Mouse (Mus musculus) heart, embryonic 11.5 days (tissue): ENCODE measurements around the gene 4930595M18Rik. TPM values are rescaled to one million over a fixed set of nuclear protein-coding genes. Genes with fewer than 3 reads are reported as not detected.

Source experiments
- ATAC-seq: fragments of 200-750 bp; cut with Nextera tagmentation; replicated peaks from 2 replicates; pipeline ENCODE4 v1.8.0; 2017; ENCODE audit warnings: moderate library complexity; ENCODE audit not compliant: insufficient number of reproducible peaks, low FRiP score, low TSS enrichment
- H3K27ac ChIP-seq: fragments of 300-500 bp; sonication (generic); 2 replicates; pipeline ENCODE4 v1.5.1; 2014; ENCODE audit warnings: mild to moderate bottlenecking, low read depth, low read length
- H3K27me3 ChIP-seq: fragments of 300-500 bp; sonication (generic); 2 replicates; pipeline ENCODE4 v1.6.1; 2014; ENCODE audit warnings: mild to moderate bottlenecking, low read length, mixed read lengths; ENCODE audit not compliant: control insufficient read depth, insufficient read depth
- H3K36me3 ChIP-seq: fragments of 300-500 bp; sonication (generic); 2 replicates; pipeline ENCODE4 v1.6.1; 2014; ENCODE audit warnings: mild to moderate bottlenecking, low read length, moderate library complexity, mixed read lengths; ENCODE audit not compliant: control insufficient read depth, insufficient read depth
- H3K4me1 ChIP-seq: fragments of 300-500 bp; sonication (generic); 2 replicates; pipeline ENCODE4 v1.6.1; 2014; ENCODE audit warnings: low read length; ENCODE audit not compliant: control insufficient read depth, insufficient read depth
- H3K4me2 ChIP-seq: fragments of 300-500 bp; sonication (generic); 2 replicates; pipeline ENCODE4 v1.6.1; 2014; ENCODE audit warnings: mild to moderate bottlenecking, moderate library complexity
- H3K4me3 ChIP-seq: fragments of 300-500 bp; sonication (generic); 2 replicates; pipeline ENCODE4 v1.5.1; 2014; ENCODE audit warnings: low read depth, low read length
- H3K9ac ChIP-seq: fragments of 300-500 bp; sonication (generic); 2 replicates; pipeline ENCODE4 v1.6.1; 2014; ENCODE audit warnings: mild to moderate bottlenecking, low read depth, low read length, moderate library complexity
- H3K9me3 ChIP-seq: fragments of 300-500 bp; sonication (generic); replicated peaks from 2 replicates; pipeline ENCODE4 v1.6.1; 2016; ENCODE audit warnings: low read length; ENCODE audit not compliant: control insufficient read depth
- WGBS: fragments of 180-500 bp; shearing (Covaris S2); extraction: QIAGEN DNeasy Blood & Tissue Kit; methylation state at CpG from one replicate; pipeline ENCODE4 v1.1.7; 2014; ENCODE audit not compliant: insufficient replicate concordance; 5-methylcytosine and 5-hydroxymethylcytosine counted together
- polyA plus RNA-seq: library from polyadenylated mRNA; unstranded; fragments of >200 nt; fragmentation: Nextera tagmentation; extraction: Ambion mirVana; gene quantifications from 2 replicates; pipeline ENCODE4 v1.2.1, GENCODE M21; 2014

Gene 4930595M18Rik
- not detected in 2 replicates for polyA plus RNA-seq

- ATAC-seq = no peak
- Histone ChIP-seq H3K36me3 (no peaks in the 10 kb centered on the region), H3K9me3 (no peaks in the 10 kb centered on the region), H3K27me3 (no peaks in the 10 kb centered on the region), H3K4me3 (no peak within 1 kb of the TSS), H3K9ac (no peak within 1 kb of the TSS), H3K4me2 (no peak within 1 kb of the TSS), H3K27ac (no peak within 1 kb of the TSS), H3K4me1 (no peaks in the 10 kb centered on the region)
- 79% methylated on average over 6 of the region's 6 CpGs for WGBS
These were observed at the start of gene 4930595M18Rik for GRCm38 (mm10) chrX:81458021-81458420. TSS of gene 4930595M18Rik (minus strand) at chrX:81458121.

GRCm38 (mm10) chrX:81472500-81472899, 14.6 kb upstream of the 4930595M18Rik start:
- no peaks in the 10 kb centered on the region for H3K9me3 ChIP-seq
- no peak overlapping the region for H3K27ac ChIP-seq
- no peak for ATAC-seq
- H3K4me1 ChIP-seq = no peaks in the 10 kb centered on the region
- H3K36me3 ChIP-seq = no peaks in the 10 kb centered on the region
- no peak overlapping the region for H3K4me3 ChIP-seq
- H3K9ac ChIP-seq = no peak overlapping the region
- H3K27me3 ChIP-seq = no peaks in the 10 kb centered on the region
- no peak overlapping the region for H3K4me2 ChIP-seq
